15 mouse cellular contexts compared by ENCODE assay signal in the genomic region with DNA sequence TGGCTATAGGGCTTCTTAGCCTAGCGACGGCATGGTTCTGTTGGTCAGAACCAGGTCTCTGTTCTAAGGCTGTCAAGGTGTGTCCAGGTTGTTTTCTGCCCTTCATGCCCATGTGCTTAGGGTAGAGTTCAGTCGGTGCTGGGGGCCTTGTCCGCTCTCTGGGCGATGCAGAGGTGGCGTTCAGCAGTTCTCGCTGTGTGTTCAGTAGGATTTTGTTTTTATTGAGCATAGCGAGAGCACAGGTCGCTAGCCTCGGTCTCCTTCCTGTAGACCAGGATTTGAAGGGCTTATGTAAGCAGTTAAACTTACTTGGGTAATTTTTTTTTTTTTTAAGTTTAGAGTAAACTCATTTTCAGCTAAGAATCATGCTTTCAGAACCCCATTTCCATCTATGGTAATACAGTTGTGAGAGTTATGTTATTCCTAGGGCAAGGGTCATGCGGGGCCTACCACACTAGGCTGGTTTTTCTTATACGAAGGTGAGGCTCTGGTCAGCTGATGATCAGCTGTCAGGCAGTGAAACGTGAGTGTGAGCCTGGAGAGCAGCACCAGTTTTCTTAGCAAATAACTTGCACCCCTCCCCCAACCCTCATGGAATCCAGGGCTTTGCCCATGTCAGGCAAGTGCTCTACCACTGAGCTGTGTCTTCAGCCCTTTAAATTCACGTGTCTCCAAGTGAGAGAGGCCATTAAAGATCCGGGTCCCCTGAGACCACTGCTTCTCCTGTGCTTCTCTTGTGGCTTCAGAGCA. TPM values are rescaled to one million over a fixed set of nuclear protein-coding genes. Genes with fewer than 3 reads are reported as not detected.
DNase-seq lines count a peak whose midpoint lies in the region; ATAC-seq lines count a peak whose summit lies in the region.
"Had no signal": no experiment of that assay in that cellular context is flagged by ENCODE, and none has a peak within 500 bp of the region (broad histone marks: within the 10 kb centered on the region; RNA-seq: fewer than 3 reads in every experiment).

No protein-coding gene starts in this region.

- H3K4me1 ChIP-seq in heart, embryonic 11.5 days (ENCODE audit: control insufficient read depth, insufficient read depth, low read length), result peaks cover 62% of the 10 kb centered on the region

- H3K36me3 ChIP-seq in heart, embryonic 11.5 days (ENCODE audit: control insufficient read depth, insufficient read depth, low read length), result peaks cover 8% of the 10 kb centered on the region

- no peaks in the 10 kb centered on the region for H3K27me3 ChIP-seq in heart, embryonic 11.5 days (ENCODE audit: control insufficient read depth, insufficient read depth, low read length)
- H3K27me3 ChIP-seq: embryonic facial prominence, embryonic 12.5 days; forebrain, embryonic 12.5 days had no signal

- 66% methylated on average over 15 of the region's 15 CpGs for WGBS in heart, embryonic 11.5 days (ENCODE audit: insufficient replicate concordance)

- H3K9ac ChIP-seq in heart, embryonic 11.5 days (ENCODE audit: low read depth, low read length), result no peak overlapping the region
- H3K9ac ChIP-seq: embryonic facial prominence, embryonic 12.5 days; forebrain, embryonic 12.5 days had no signal

- no peak for DNase-seq in heart, adult 8-10 months (ENCODE audit: low spot score)
- DNase-seq in adipocyte (ENCODE audit: low spot score), result peak; percentile 17
- DNase-seq in kidney, adult 18-20 months, result peak; percentile 48
- DNase-seq in mesoderm, embryonic 11.5 days (ENCODE audit: low read depth, low spot score), result peak; percentile 28
- no peak for DNase-seq in adrenal gland, postnatal 25 days
- DNase-seq in urinary bladder, adult 18-20 months (ENCODE audit: low spot score in 2 of 2), result no peak
- DNase-seq: cerebellum, adult 11 months; spleen, adult 18-20 months; thymus, postnatal 14 days had no signal

- ATAC-seq in heart, embryonic 11.5 days (replicated peaks; ENCODE audit: insufficient number of reproducible peaks, low FRiP score, low TSS enrichment), result no peak
- ATAC-seq: hindbrain, postnatal 0 days had no signal

- no peak overlapping the region for H3K4me2 ChIP-seq in heart, embryonic 11.5 days
- H3K4me2 ChIP-seq: embryonic facial prominence, embryonic 12.5 days; forebrain, embryonic 12.5 days; midbrain, embryonic 11.5 days had no signal

- H3K9me3 ChIP-seq in heart, embryonic 11.5 days (replicated peaks; ENCODE audit: control insufficient read depth, low read length), result no peaks in the 10 kb centered on the region
- H3K9me3 ChIP-seq: embryonic facial prominence, embryonic 12.5 days; forebrain, embryonic 12.5 days had no signal

- H3K4me3 ChIP-seq in heart, embryonic 11.5 days (ENCODE audit: low read depth, low read length), result no peak overlapping the region
- H3K4me3 ChIP-seq: embryonic facial prominence, embryonic 12.5 days; forebrain, embryonic 12.5 days had no signal

- 0 out of 2 replicates have a peak overlapping the region, but pooled peaks have one; percentile 15 for H3K27ac ChIP-seq in heart, embryonic 11.5 days (ENCODE audit: low read depth, low read length)
- H3K27ac ChIP-seq: embryonic facial prominence, embryonic 12.5 days; forebrain, embryonic 12.5 days; hindbrain, postnatal 0 days had no signal

RNA-seq across cellular contexts. Expression of a gene that starts 5.0 kb away (rescaled TPM):
- 64.2 and 64.9 TPM in 2 replicates for polyA plus RNA-seq in heart, embryonic 11.5 days (2014; fragmentation: Nextera tagmentation; extraction: Ambion mirVana)
- total RNA-seq in heart, adult 8-10 months (2022), result 100 to 1,000 TPM; 361 to 439 (median 426) TPM
- total RNA-seq in adrenal gland, postnatal 25 days (2021), result 119 and 150 TPM in 2 replicates

RNA-seq across cellular contexts. Expression of a gene that starts 33.1 kb away (rescaled TPM):
- polyA plus RNA-seq in heart, embryonic 11.5 days (2014; fragmentation: Nextera tagmentation; extraction: Ambion mirVana), result 0.08 and 0.17 TPM in 2 replicates
- total RNA-seq in heart, adult 8-10 months (2022), result under 1 TPM in 1 of 4 experiments, not detected in 3; 0.06 TPM
- 0.09 and 0.43 TPM in 2 replicates for total RNA-seq in adrenal gland, postnatal 25 days (2021)
- total RNA-seq: gastrocnemius, adult 8-10 months had no signal

Comparison
In these comparisons a context has a peak if more than half of its experiments do, and no peak if none do; other contexts are left out.
1. DNase-seq: peak in adipocyte (single experiment), kidney, adult 18-20 months (single experiment) and mesoderm, embryonic 11.5 days (single experiment); none in heart, adult 8-10 months (single experiment), adrenal gland, postnatal 25 days (single experiment) and urinary bladder, adult 18-20 months (0 of 2).